Mouse (Mus musculus) gastrocnemius, postnatal 14 days (tissue): ENCODE data around the gene Krtap16-1. TPM values are rescaled to one million over a fixed set of nuclear protein-coding genes. Genes with fewer than 3 reads are reported as not detected.

Source experiments
- DNase-seq: peaks from one replicate; pipeline ENCODE4 v3.0.0; 2021; ENCODE audit warnings: mixed read lengths
- intact Hi-C: fragments of 180-260 bp; cut with DNase I; formaldehyde crosslinking; loops from one replicate; pipeline ENCODE4 v1.15.1; 2025; ENCODE audit warnings: low total_unique reads
- long read RNA-seq, 2 experiments: library from polyadenylated mRNA; stranded (forward); transcript quantifications; one replicate each; pipeline ENCODE4 v2.0.0; 2021
- total RNA-seq, 2 experiments: library from RNA; stranded (reverse); gene quantifications; 2 replicates each; pipeline ENCODE4 v1.2.3; 2021

The Krtap16-1 gene
- not detected for total RNA-seq
- long read RNA-seq, experiment 1 = 0 reads
- long read RNA-seq, experiment 2 = 0 reads

- peak; percentile 15 for DNase-seq
- intact Hi-C loops = no loop called here
Measured at GRCm38 (mm10) chr11:99986180-99986647, at the start of gene Krtap16-1. Gene Krtap16-1 (minus strand): TSS chr11:99986597.

GRCm38 (mm10) chr11:100029768-100030167 is 43.4 kb upstream of the Krtap16-1 start, which contains the start of gene Krt33b:
Gene Krt33b (minus strand): TSS chr11:100029868.
- intact Hi-C loops = no loop called here
- no peak for DNase-seq

- intact Hi-C loops = no loop called here
- DNase-seq = no peak
Measured at GRCm38 (mm10) chr11:100021438-100021837, 35.0 kb upstream of the Krtap16-1 start.

- intact Hi-C loops = no loop called here
- DNase-seq = no peak
Measured at GRCm38 (mm10) chr11:100019466-100019865, 33.1 kb upstream of the Krtap16-1 start.

- no peak for DNase-seq
- intact Hi-C loops = no loop called here
Measured at GRCm38 (mm10) chr11:100016112-100016511, 29.7 kb upstream of the Krtap16-1 start, which contains the start of gene Krt33a. Gene Krt33a (minus strand): TSS chr11:100016212.

GRCm38 (mm10) chr11:100013691-100014171 is 27.3 kb upstream of the Krtap16-1 start:
- intact Hi-C loops = no loop called here
- DNase-seq = no peak

- no peak for DNase-seq
- intact Hi-C loops = no loop called here
Measured at GRCm38 (mm10) chr11:100010682-100011081, 24.3 kb upstream of the Krtap16-1 start.

GRCm38 (mm10) chr11:100008336-100008735 is 21.9 kb upstream of the Krtap16-1 start:
- no peak for DNase-seq
- intact Hi-C loops = loop anchor here (10.0 kb wide), 1 partner anchor 544 kb away; no protein-coding TSS in a partner anchor

GRCm38 (mm10) chr11:100006624-100007023 is 20.2 kb upstream of the Krtap16-1 start:
- intact Hi-C loops = loop anchor here (10.0 kb wide), 1 partner anchor 542 kb away; no protein-coding TSS in a partner anchor
- DNase-seq = no peak

GRCm38 (mm10) chr11:100005905-100006304 is 19.5 kb upstream of the Krtap16-1 start:
- DNase-seq = no peak
- intact Hi-C loops = loop anchor here (10.0 kb wide), 1 partner anchor 541 kb away; no protein-coding TSS in a partner anchor

- peak; percentile 28 for DNase-seq
- intact Hi-C loops = loop anchor here (10.0 kb wide), 1 partner anchor 540 kb away; no protein-coding TSS in a partner anchor
Measured at GRCm38 (mm10) chr11:100004846-100005245, 18.4 kb upstream of the Krtap16-1 start.

- intact Hi-C loops = no loop called here
- DNase-seq = no peak
Measured at GRCm38 (mm10) chr11:99999091-99999490, 12.7 kb upstream of the Krtap16-1 start.

- intact Hi-C loops = no loop called here
- no peak for DNase-seq
Measured at GRCm38 (mm10) chr11:99994384-99994661, 7.9 kb upstream of the Krtap16-1 start.

GRCm38 (mm10) chr11:99993620-99994383 is 7.4 kb upstream of the Krtap16-1 start, which contains the start of gene Krtap17-1:
Gene Krtap17-1 (minus strand): TSS chr11:99993994.
- intact Hi-C loops = no loop called here

GRCm38 (mm10) chr11:99990571-99990970 is 4.2 kb upstream of the Krtap16-1 start:
- DNase-seq = no peak
- intact Hi-C loops = no loop called here

More at GRCm38 (mm10) chr11:99993620-99994383, 7.4 kb upstream of the Krtap16-1 start, which contains the start of gene Krtap17-1:
- no peak for DNase-seq

- no peak for DNase-seq
- intact Hi-C loops = no loop called here
Measured at GRCm38 (mm10) chr11:99989881-99990405, 3.5 kb upstream of the Krtap16-1 start.

GRCm38 (mm10) chr11:99988530-99988929 is 2.1 kb upstream of the Krtap16-1 start:
- intact Hi-C loops = no loop called here
- no peak for DNase-seq

- DNase-seq = peak; percentile 72
Measured at GRCm38 (mm10) chr11:99985291-99986092, 905 bp downstream of the Krtap16-1 start.

GRCm38 (mm10) chr11:99983442-99983841 is 3.0 kb downstream of the Krtap16-1 start:
- no peak for DNase-seq
- intact Hi-C loops = no loop called here

More at GRCm38 (mm10) chr11:99985291-99986092, 905 bp downstream of the Krtap16-1 start:
- intact Hi-C loops = no loop called here

- no peak for DNase-seq
- intact Hi-C loops = no loop called here
Measured at GRCm38 (mm10) chr11:99982731-99983130, 3.7 kb downstream of the Krtap16-1 start.
